Mouse (Mus musculus): ENCODE results near the gene Ablim1. TPM values are rescaled to one million over a fixed set of nuclear protein-coding genes. Genes with fewer than 3 reads are reported as not detected.

Ablim1 gene
- 71.7 and 110 TPM in 2 replicates for total RNA-seq (2014; rRNA removed)
- polyA plus RNA-seq (2015; fragmentation: Nextera tagmentation; extraction: Ambion mirVana) = 43.0 and 44.7 TPM in 2 replicates

DNA sequence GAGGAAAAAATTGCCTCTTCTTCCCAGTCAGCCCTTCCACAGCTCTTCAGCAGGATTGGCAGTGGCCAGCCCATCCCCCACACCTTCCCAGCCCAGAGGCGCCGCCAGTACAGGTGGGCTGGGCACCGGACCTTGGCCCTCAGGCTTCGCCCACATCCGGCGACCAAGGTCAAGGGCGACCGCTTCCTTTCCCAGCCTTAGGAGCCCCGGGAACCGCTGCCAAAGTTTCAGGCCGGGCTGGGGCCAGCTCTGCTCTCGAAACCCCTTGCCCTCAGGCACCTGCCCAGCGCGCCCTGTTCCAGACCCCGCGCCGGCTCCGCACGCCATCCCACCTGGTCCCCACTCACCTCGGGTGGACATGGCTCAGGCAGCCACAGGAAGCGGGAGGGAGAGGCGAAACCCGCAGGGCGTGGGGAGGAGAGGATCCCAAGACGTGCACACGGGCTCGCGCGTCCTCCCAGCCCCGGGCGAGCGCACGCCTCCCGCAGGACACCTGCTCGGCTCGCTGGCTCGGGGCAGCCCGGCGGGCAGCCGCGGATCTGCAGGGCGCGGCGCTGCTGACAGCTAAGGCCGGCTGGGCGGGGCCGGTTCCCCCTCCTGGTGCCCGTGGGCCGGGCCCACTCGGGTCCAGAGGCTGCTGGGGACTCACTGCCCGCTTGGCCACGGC is at the start of gene Ablim1:
Gene Ablim1 (minus strand): TSS at position 574 of the 667 bp plus-strand sequence.
- H3K4me3 ChIP-seq (ENCODE audit: low read length) = peak within 1 kb of the TSS; percentile 79
- peak within 1 kb of the TSS; percentile 92 for H3K4me2 ChIP-seq (ENCODE audit: low read depth, low read length)
- peak within 1 kb of the TSS; percentile 92 for H3K27ac ChIP-seq
- DNase-seq (ENCODE audit: low spot score) (peak; percentile 61), ATAC-seq (peak; percentile 87)
- H3K36me3 ChIP-seq (ENCODE audit: insufficient read depth, low read length) = no peaks in the 10 kb centered on the region
- 2% methylated on average over 49 of the region's 52 CpGs for WGBS
- peaks cover 23% of the 10 kb centered on the region; the same call in 1 of the 2 replicates for H3K4me1 ChIP-seq (ENCODE audit: insufficient read depth, low read length)
- H3K9me3 ChIP-seq (ENCODE audit: low read length) = no peaks in the 10 kb centered on the region
- peak within 1 kb of the TSS; percentile 81 for H3K9ac ChIP-seq (replicated peaks; ENCODE audit: low read length)
- TF ChIP-seq CTCF (IDR thresholded peaks at IDR 0.05; ENCODE audit: low read depth) = no peak
- H3K27me3 ChIP-seq (ENCODE audit: insufficient read depth, low read length) = no peaks in the 10 kb centered on the region

DNA sequence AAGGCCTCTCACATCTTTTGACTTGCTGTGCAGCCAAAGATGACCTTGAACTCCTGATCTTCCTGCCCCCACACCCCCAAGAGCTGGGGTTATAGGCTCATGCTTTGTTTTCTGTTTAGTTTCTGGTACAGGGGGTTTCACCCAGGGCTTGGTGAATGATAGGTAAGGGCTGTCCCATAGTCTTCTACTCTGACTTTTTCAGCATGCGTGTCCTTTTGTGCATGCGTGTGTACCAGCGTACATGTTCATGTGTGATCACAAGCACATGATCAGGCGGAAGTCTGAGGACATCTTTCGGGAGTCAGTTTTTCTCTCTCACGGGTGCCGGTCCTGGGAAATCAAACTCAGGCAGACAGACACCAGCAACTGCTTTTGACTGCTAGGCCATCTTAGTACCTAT is 48.8 kb upstream of the Ablim1 start:
- 86% methylated on average over 7 of the region's 7 CpGs for WGBS
- Histone ChIP-seq H3K27me3 (ENCODE audit: insufficient read depth, low read length) (no peaks in the 10 kb centered on the region), H3K4me1 (ENCODE audit: insufficient read depth, low read length) (peaks cover 34% of the 10 kb centered on the region), H3K9ac (replicated peaks; ENCODE audit: low read length) (0 out of 2 replicates have a peak overlapping the region, but pooled peaks have one; percentile 21), H3K27ac (no peak overlapping the region), H3K4me2 (ENCODE audit: low read depth, low read length) (peak overlapping the region; percentile 64), H3K4me3 (ENCODE audit: low read length) (0 out of 2 replicates have a peak overlapping the region, but pooled peaks have one; percentile 11), H3K36me3 (ENCODE audit: insufficient read depth, low read length) (no peaks in the 10 kb centered on the region), H3K9me3 (ENCODE audit: low read length) (no peaks in the 10 kb centered on the region)
- DNase-seq (ENCODE audit: low spot score) (no peak), ATAC-seq (no peak)
- no peak for TF ChIP-seq CTCF (IDR thresholded peaks at IDR 0.05; ENCODE audit: low read depth)

DNA sequence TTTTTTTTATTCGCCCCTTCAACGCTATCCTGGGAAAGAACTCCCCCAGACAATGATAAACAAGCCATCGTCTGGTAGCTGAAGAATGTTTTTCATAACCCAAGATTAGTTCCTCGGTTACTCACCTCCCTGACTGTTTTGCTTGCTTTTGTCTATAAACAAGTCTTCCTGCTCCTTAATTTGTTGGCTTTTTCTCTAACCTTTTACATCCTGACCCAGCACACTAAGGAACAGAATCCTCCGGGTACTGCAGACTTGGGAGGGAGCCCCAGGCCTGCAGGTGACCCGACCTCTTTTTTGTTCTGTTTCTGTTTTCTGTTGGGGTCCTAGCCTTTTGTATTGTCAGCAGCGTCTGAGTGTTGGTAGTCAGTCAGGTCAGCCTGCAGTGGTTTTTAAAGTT is 48.4 kb upstream of the Ablim1 start:
- peak overlapping the region; percentile 21; the same call in 1 of the 2 replicates for H3K9ac ChIP-seq (replicated peaks; ENCODE audit: low read length)
- TF ChIP-seq CTCF (IDR thresholded peaks at IDR 0.05; ENCODE audit: low read depth) = no peak

DNA sequence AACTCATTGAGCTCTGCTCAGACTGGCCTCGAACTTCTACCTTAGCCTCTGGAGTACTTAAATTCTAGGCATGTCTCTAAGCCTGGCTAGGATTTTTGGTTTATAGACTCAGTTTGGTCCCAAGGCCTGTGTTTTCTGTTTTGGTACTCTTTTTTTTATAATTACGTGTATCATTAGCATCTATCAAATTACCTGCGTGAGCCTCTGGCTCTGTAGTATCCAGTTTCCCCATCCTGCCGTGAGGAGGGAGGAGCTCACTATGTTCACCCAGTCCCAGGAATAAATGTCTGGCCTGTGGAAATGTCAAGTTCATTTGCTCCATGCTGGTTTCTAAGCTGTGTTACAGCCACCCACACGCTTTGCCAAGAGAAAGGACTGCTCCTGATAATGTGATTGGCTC is 47.9 kb upstream of the Ablim1 start:
- Histone ChIP-seq H3K4me2 (ENCODE audit: low read depth, low read length) (peak overlapping the region; percentile 64), H3K4me3 (ENCODE audit: low read length) (peak overlapping the region; percentile 11; the same call in 1 of the 2 replicates), H3K27me3 (ENCODE audit: insufficient read depth, low read length) (no peaks in the 10 kb centered on the region), H3K27ac (no peak overlapping the region), H3K9me3 (ENCODE audit: low read length) (no peaks in the 10 kb centered on the region), H3K4me1 (ENCODE audit: insufficient read depth, low read length) (peaks cover 34% of the 10 kb centered on the region), H3K9ac (replicated peaks; ENCODE audit: low read length) (peak overlapping the region; percentile 21; the same call in 1 of the 2 replicates), H3K36me3 (ENCODE audit: insufficient read depth, low read length) (no peaks in the 10 kb centered on the region)
- no peak for TF ChIP-seq CTCF (IDR thresholded peaks at IDR 0.05; ENCODE audit: low read depth)
- 35% methylated on average over 5 of the region's 5 CpGs for WGBS
- no peak for ATAC-seq
- no peak for DNase-seq (ENCODE audit: low spot score)

More for the DNA sequence above, 48.4 kb upstream of the Ablim1 start:
- Histone ChIP-seq H3K4me1 (ENCODE audit: insufficient read depth, low read length) (peaks cover 34% of the 10 kb centered on the region), H3K9me3 (ENCODE audit: low read length) (no peaks in the 10 kb centered on the region), H3K27ac (no peak overlapping the region), H3K36me3 (ENCODE audit: insufficient read depth, low read length) (no peaks in the 10 kb centered on the region), H3K4me3 (ENCODE audit: low read length) (peak overlapping the region; percentile 11; the same call in 1 of the 2 replicates), H3K27me3 (ENCODE audit: insufficient read depth, low read length) (no peaks in the 10 kb centered on the region), H3K4me2 (ENCODE audit: low read depth, low read length) (peak overlapping the region; percentile 64)
- no peak for DNase-seq (ENCODE audit: low spot score)
- WGBS = 35% methylated on average over 7 of the region's 7 CpGs
- no peak for ATAC-seq

DNA sequence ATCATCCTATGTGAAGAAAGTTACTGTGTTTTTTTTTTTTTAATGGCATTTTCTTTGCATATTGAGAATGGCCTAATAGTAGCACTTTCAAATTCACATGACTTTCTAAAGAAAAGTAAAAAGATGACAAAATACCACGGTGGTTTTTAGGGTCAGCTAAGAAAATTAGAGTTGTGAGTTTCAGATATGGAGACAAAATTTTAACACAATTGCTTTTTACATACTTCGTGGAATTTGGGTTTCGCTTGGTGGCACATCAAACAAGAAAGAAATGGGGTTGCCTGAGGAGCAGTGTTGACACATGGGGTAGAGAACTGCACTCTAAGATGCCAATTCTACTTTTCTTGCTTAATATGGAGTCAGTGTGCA is 47.2 kb upstream of the Ablim1 start:
- Histone ChIP-seq H3K4me3 (ENCODE audit: low read length) (peak overlapping the region; percentile 98), H3K4me2 (ENCODE audit: low read depth, low read length) (peak overlapping the region; percentile 64), H3K9me3 (ENCODE audit: low read length) (no peaks in the 10 kb centered on the region), H3K27me3 (ENCODE audit: insufficient read depth, low read length) (no peaks in the 10 kb centered on the region), H3K4me1 (ENCODE audit: insufficient read depth, low read length) (peaks cover 34% of the 10 kb centered on the region), H3K9ac (replicated peaks; ENCODE audit: low read length) (peak overlapping the region; percentile 100), H3K36me3 (ENCODE audit: insufficient read depth, low read length) (no peaks in the 10 kb centered on the region), H3K27ac (peak overlapping the region; percentile 97; the same call in 1 of the 2 replicates)
- WGBS = 10% methylated on average over 3 of the region's 3 CpGs
- DNase-seq (ENCODE audit: low spot score) (no peak), ATAC-seq (no peak)
- TF ChIP-seq CTCF (IDR thresholded peaks at IDR 0.05; ENCODE audit: low read depth) = no peak

DNA sequence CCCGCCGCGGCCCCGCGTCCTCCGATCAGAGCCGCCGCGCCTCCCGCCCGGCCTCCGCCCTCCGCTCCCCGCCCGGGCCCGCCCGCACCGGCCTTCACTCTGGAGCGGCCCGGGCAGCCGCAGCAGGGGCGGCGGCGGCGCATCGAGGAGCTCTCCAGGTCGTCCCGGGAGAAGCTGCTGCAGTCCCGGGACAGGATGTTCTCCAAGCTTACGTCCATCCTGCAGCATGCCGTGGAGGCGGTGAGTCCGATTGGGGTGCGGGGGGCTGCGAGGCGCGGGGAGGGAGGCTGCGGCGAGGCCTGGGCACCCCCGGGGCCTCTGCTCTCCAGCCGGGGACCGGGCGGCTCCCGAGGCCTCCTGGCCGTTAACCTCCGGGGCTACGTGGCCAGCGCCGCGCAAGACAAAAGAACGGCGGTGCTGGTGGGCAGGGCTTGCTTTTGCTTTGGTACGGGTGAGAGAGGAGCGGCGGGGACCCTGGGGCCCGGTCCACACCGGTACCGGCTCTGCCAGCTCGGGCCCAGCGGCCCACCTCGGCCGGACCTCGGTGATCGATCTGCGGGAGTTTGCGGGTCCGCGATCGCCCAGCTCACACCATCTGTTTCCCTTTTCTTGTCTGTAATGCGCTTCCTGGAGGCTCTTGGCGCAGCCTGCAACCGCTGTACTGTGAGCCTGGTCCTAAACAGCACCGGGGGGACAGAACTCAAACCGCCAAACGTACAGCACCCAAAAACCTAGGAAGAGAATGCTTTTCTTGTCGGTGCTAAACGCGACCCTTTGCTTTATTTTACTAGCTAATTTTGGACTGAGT is 46.6 kb upstream of the Ablim1 start:
- no peak for TF ChIP-seq CTCF (IDR thresholded peaks at IDR 0.05; ENCODE audit: low read depth)
- WGBS = under 1% methylated on average over 55 of the region's 78 CpGs
- peak; percentile 6; the same call in 1 of the 2 replicates for ATAC-seq
- no peaks in the 10 kb centered on the region for H3K27me3 ChIP-seq (ENCODE audit: insufficient read depth, low read length)
- H3K4me2 ChIP-seq (ENCODE audit: low read depth, low read length) = peak overlapping the region; percentile 64
- peak overlapping the region; percentile 98 for H3K4me3 ChIP-seq (ENCODE audit: low read length)
- DNase-seq (ENCODE audit: low spot score) = peak; percentile 64
- peak overlapping the region; percentile 97 for H3K27ac ChIP-seq
- peaks cover 33% of the 10 kb centered on the region for H3K4me1 ChIP-seq (ENCODE audit: insufficient read depth, low read length)
- no peaks in the 10 kb centered on the region for H3K36me3 ChIP-seq (ENCODE audit: insufficient read depth, low read length)
- H3K9me3 ChIP-seq (ENCODE audit: low read length) = no peaks in the 10 kb centered on the region
- H3K9ac ChIP-seq (replicated peaks; ENCODE audit: low read length) = peak overlapping the region; percentile 100

Data from hindbrain, postnatal 0 days (tissue).